Mouse (Mus musculus): ENCODE data around the gene Rhot2. TPM values are rescaled to one million over a fixed set of nuclear protein-coding genes. Genes with fewer than 3 reads are reported as not detected.

Rhot2 gene
- polyA plus RNA-seq, 1 experiment from 2014 or later = 13.0 TPM

- Histone ChIP-seq H3K9ac (ENCODE audit: low read depth, low read length) (no peak overlapping the region), H3K9me3 (ENCODE audit: control insufficient read depth, low read length) (no peaks in the 10 kb centered on the region), H3K4me2 (replicated peaks; ENCODE audit: low read depth, low read length) (no peak overlapping the region), H3K4me3 (ENCODE audit: low read length) (no peak overlapping the region), H3K36me3 (ENCODE audit: control insufficient read depth, insufficient read depth, low read length) (peaks cover 48% of the 10 kb centered on the region), H3K4me1 (ENCODE audit: control insufficient read depth, insufficient read depth, low read length) (peaks cover 30% of the 10 kb centered on the region), H3K27me3 (ENCODE audit: control insufficient read depth, insufficient read depth, low read length) (no peaks in the 10 kb centered on the region), H3K27ac (ENCODE audit: low read depth, low read length) (no peak overlapping the region)
- ATAC-seq (ENCODE audit: low FRiP score, low TSS enrichment) = no peak
- WGBS = 93% methylated on average over 6 of the region's 6 CpGs
Observed at GRCm38 (mm10) chr17:25840519-25840918, 4.1 kb downstream of the Rhot2 start.

DNA sequence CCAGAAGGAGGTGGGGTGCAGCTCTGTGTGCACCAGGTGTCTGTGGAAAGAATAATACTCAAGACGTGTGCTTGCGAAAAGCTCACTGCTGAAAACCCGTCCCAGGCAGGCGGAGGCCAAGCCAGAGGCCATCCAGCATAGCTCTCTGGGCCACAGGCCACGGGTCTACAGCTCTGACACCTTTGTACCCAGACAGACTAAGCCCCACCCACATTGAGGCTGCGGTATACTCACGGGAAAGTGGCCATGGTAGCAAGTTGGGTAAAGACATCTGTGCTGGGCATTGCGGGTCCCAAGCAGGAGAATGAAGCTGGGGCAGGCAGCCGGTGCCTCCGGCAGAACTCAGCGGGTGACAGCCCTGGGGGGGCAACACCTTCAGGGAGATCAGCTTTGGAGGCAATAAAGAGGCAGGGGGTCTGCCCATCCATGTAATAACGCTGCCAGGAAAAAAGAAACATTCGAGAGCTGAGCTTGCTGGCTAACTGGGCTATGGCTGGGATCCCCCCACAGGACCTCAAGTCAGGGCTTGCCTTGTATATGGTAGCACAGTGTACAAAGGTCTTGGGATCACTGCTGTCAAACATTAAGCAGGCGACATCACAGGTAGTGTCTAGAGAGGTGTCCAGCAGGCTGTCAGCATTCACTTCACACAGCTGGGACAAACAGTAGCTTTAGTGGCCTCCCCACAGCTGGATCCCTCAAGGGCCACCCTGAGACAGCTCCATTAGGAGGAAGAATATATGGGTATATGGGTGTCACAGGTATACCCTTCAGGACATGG, 5.0 kb downstream of the Rhot2 start:
- ATAC-seq (ENCODE audit: low FRiP score, low TSS enrichment) = no peak
- H3K4me3 ChIP-seq (ENCODE audit: low read length) = no peak overlapping the region
- peak overlapping the region; percentile 34; the same call in 1 of the 2 replicates for H3K9ac ChIP-seq (ENCODE audit: low read depth, low read length)
- peaks cover 54% of the 10 kb centered on the region for H3K36me3 ChIP-seq (ENCODE audit: control insufficient read depth, insufficient read depth, low read length)
- no peak overlapping the region for H3K27ac ChIP-seq (ENCODE audit: low read depth, low read length)
- peaks cover 38% of the 10 kb centered on the region for H3K4me1 ChIP-seq (ENCODE audit: control insufficient read depth, insufficient read depth, low read length)
- H3K9me3 ChIP-seq (ENCODE audit: control insufficient read depth, low read length) = no peaks in the 10 kb centered on the region
- no peaks in the 10 kb centered on the region for H3K27me3 ChIP-seq (ENCODE audit: control insufficient read depth, insufficient read depth, low read length)
- no peak overlapping the region for H3K4me2 ChIP-seq (replicated peaks; ENCODE audit: low read depth, low read length)
- 82% methylated on average over 14 of the region's 14 CpGs for WGBS

- 86% methylated on average over 4 of the region's 4 CpGs for WGBS
- Histone ChIP-seq H3K4me2 (replicated peaks; ENCODE audit: low read depth, low read length) (no peak overlapping the region), H3K27me3 (ENCODE audit: control insufficient read depth, insufficient read depth, low read length) (no peaks in the 10 kb centered on the region), H3K27ac (ENCODE audit: low read depth, low read length) (no peak overlapping the region), H3K4me1 (ENCODE audit: control insufficient read depth, insufficient read depth, low read length) (peaks cover 45% of the 10 kb centered on the region), H3K9me3 (ENCODE audit: control insufficient read depth, low read length) (no peaks in the 10 kb centered on the region), H3K9ac (ENCODE audit: low read depth, low read length) (no peak overlapping the region), H3K36me3 (ENCODE audit: control insufficient read depth, insufficient read depth, low read length) (peaks cover 54% of the 10 kb centered on the region), H3K4me3 (ENCODE audit: low read length) (no peak overlapping the region)
- ATAC-seq (ENCODE audit: low FRiP score, low TSS enrichment) = no peak
Observed at GRCm38 (mm10) chr17:25838904-25839303, 5.7 kb downstream of the Rhot2 start.

DNA sequence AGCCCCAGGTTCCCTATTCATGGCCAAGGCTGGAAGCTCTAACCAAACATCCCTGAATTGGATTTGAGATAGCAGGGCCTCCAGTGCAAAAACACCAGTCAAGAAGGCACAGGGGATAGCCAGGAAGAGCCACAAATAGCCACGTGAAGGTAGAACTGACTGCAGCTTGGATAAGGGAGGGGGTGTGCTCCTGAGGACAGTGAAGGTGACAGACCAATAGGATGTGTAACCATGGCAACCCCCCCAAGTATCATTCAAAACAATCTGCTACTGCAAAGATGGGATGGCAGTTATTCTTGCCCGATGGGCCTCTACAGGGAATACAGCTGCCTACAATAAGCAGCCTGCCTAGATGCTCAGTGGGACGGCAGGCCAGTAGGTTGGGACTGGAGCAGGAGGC, 7.1 kb downstream of the Rhot2 start:
- Histone ChIP-seq H3K27me3 (ENCODE audit: control insufficient read depth, insufficient read depth, low read length) (no peaks in the 10 kb centered on the region), H3K4me3 (ENCODE audit: low read length) (no peak overlapping the region; the same call in 1 of the 2 replicates), H3K4me2 (replicated peaks; ENCODE audit: low read depth, low read length) (peak overlapping the region; percentile 78), H3K9me3 (ENCODE audit: control insufficient read depth, low read length) (no peaks in the 10 kb centered on the region), H3K9ac (ENCODE audit: low read depth, low read length) (0 out of 2 replicates have a peak overlapping the region, but pooled peaks have one; percentile 56), H3K4me1 (ENCODE audit: control insufficient read depth, insufficient read depth, low read length) (peaks cover 39% of the 10 kb centered on the region), H3K36me3 (ENCODE audit: control insufficient read depth, insufficient read depth, low read length) (peaks cover 54% of the 10 kb centered on the region), H3K27ac (ENCODE audit: low read depth, low read length) (peak overlapping the region; percentile 12; the same call in 1 of the 2 replicates)
- WGBS = 60% methylated on average over 3 of the region's 3 CpGs
- ATAC-seq (ENCODE audit: low FRiP score, low TSS enrichment) = no peak

GRCm38 (mm10) chr17:25837076-25837410, 7.6 kb downstream of the Rhot2 start, which contains the start of gene Rhbdl1:
Gene Rhbdl1 (minus strand): TSS chr17:25837295.
- H3K9ac ChIP-seq (ENCODE audit: low read depth, low read length) = peak within 1 kb of the TSS; percentile 56
- no peaks in the 10 kb centered on the region for H3K9me3 ChIP-seq (ENCODE audit: control insufficient read depth, low read length)
- peaks cover 39% of the 10 kb centered on the region for H3K4me1 ChIP-seq (ENCODE audit: control insufficient read depth, insufficient read depth, low read length)
- H3K4me2 ChIP-seq (replicated peaks; ENCODE audit: low read depth, low read length) = peak within 1 kb of the TSS; percentile 78
- peak within 1 kb of the TSS; percentile 31 for H3K27ac ChIP-seq (ENCODE audit: low read depth, low read length)
- H3K27me3 ChIP-seq (ENCODE audit: control insufficient read depth, insufficient read depth, low read length) = no peaks in the 10 kb centered on the region
- H3K36me3 ChIP-seq (ENCODE audit: control insufficient read depth, insufficient read depth, low read length) = peaks cover 49% of the 10 kb centered on the region
- no peak for ATAC-seq (ENCODE audit: low FRiP score, low TSS enrichment)
- H3K4me3 ChIP-seq (ENCODE audit: low read length) = peak within 1 kb of the TSS; percentile 35
- WGBS = 4% methylated on average over 29 of the region's 29 CpGs

DNA sequence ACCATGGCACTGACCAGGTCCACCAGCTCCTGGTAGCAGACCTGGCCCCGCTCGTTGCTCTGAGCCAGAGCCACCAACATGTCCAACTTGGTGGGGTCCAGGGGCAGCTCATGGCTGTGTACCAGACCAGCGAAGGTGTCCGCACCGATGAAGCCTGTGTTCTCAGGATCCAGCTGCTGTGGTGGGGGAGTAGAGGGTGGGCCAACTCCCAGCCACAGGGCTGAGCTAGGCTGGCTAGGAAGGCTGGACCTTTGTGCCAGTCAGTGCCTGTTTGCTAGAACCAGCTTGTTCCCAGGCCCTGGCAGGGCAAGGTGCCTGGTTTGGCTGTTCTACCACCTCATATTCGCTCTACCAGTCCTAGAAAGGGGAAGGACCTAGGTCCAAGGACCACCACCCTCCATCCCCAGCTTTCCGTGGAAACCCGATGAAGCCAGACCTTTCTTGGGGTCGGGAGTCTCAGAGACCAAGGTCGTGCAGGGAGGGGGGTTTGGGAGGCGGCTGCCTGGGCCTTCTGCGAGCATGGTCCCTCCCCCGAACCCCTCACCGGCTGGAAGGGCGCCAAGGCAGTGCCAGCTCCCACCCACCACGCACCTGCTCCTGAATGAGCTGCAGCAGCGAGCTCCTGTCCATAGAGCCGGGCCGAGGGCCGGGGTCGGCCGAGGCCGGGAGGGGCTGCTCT, 8.1 kb downstream of the Rhot2 start:
- ATAC-seq (ENCODE audit: low FRiP score, low TSS enrichment) = no peak
- Histone ChIP-seq H3K36me3 (ENCODE audit: control insufficient read depth, insufficient read depth, low read length) (peaks cover 46% of the 10 kb centered on the region), H3K27ac (ENCODE audit: low read depth, low read length) (peak overlapping the region; percentile 31), H3K4me3 (ENCODE audit: low read length) (peak overlapping the region; percentile 35), H3K9me3 (ENCODE audit: control insufficient read depth, low read length) (no peaks in the 10 kb centered on the region), H3K4me1 (ENCODE audit: control insufficient read depth, insufficient read depth, low read length) (peaks cover 44% of the 10 kb centered on the region), H3K27me3 (ENCODE audit: control insufficient read depth, insufficient read depth, low read length) (no peaks in the 10 kb centered on the region), H3K9ac (ENCODE audit: low read depth, low read length) (peak overlapping the region; percentile 56), H3K4me2 (replicated peaks; ENCODE audit: low read depth, low read length) (peak overlapping the region; percentile 78)
- 22% methylated on average over 23 of the region's 23 CpGs for WGBS

DNA sequence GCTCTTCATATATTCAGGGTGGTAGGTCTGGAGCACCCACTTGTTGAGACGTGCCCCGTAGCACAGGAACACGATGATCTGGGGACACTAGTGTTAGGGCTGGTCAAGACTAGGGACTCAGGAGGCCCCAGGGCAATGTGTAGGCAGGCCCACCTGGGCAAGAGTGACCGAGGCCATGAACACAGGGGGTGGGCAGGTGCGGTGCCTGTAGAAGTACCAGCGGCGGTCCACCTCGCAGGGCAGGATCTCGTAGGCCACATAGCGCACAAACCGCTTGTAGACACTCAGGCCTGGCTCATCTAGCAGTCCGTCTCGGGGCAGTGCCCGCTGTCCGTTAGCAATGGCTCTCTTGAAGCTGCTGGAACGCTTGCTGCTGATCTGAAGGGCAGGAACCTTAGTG, 8.8 kb downstream of the Rhot2 start:
- Histone ChIP-seq H3K4me3 (ENCODE audit: low read length) (no peak overlapping the region), H3K27me3 (ENCODE audit: control insufficient read depth, insufficient read depth, low read length) (no peaks in the 10 kb centered on the region), H3K36me3 (ENCODE audit: control insufficient read depth, insufficient read depth, low read length) (peaks cover 46% of the 10 kb centered on the region), H3K9ac (ENCODE audit: low read depth, low read length) (no peak overlapping the region), H3K4me2 (replicated peaks; ENCODE audit: low read depth, low read length) (no peak overlapping the region), H3K9me3 (ENCODE audit: control insufficient read depth, low read length) (no peaks in the 10 kb centered on the region), H3K27ac (ENCODE audit: low read depth, low read length) (no peak overlapping the region), H3K4me1 (ENCODE audit: control insufficient read depth, insufficient read depth, low read length) (peaks cover 51% of the 10 kb centered on the region)
- ATAC-seq (ENCODE audit: low FRiP score, low TSS enrichment) = no peak
- 94% methylated on average over 16 of the region's 16 CpGs for WGBS

GRCm38 (mm10) chr17:25835301-25835700, 9.3 kb downstream of the Rhot2 start:
- ATAC-seq (ENCODE audit: low FRiP score, low TSS enrichment) = no peak
- no peak overlapping the region for H3K4me2 ChIP-seq (replicated peaks; ENCODE audit: low read depth, low read length)
- 89% methylated on average over 7 of the region's 7 CpGs for WGBS
- H3K36me3 ChIP-seq (ENCODE audit: control insufficient read depth, insufficient read depth, low read length) = peaks cover 46% of the 10 kb centered on the region
- no peak overlapping the region for H3K9ac ChIP-seq (ENCODE audit: low read depth, low read length)
- no peaks in the 10 kb centered on the region for H3K9me3 ChIP-seq (ENCODE audit: control insufficient read depth, low read length)
- H3K4me1 ChIP-seq (ENCODE audit: control insufficient read depth, insufficient read depth, low read length) = peaks cover 55% of the 10 kb centered on the region
- no peak overlapping the region for H3K4me3 ChIP-seq (ENCODE audit: low read length)
- H3K27me3 ChIP-seq (ENCODE audit: control insufficient read depth, insufficient read depth, low read length) = no peaks in the 10 kb centered on the region
- no peak overlapping the region for H3K27ac ChIP-seq (ENCODE audit: low read depth, low read length)

- no peak overlapping the region for H3K27ac ChIP-seq (ENCODE audit: low read depth, low read length)
Observed at GRCm38 (mm10) chr17:25834595-25835222, 9.9 kb downstream of the Rhot2 start.

More at GRCm38 (mm10) chr17:25834595-25835222, 9.9 kb downstream of the Rhot2 start:
- peak overlapping the region; percentile 93 for H3K9ac ChIP-seq (ENCODE audit: low read depth, low read length)
- H3K4me3 ChIP-seq (ENCODE audit: low read length) = peak overlapping the region; percentile 89
- no peaks in the 10 kb centered on the region for H3K9me3 ChIP-seq (ENCODE audit: control insufficient read depth, low read length)
- 83% methylated on average over 12 of the region's 12 CpGs for WGBS
- H3K4me2 ChIP-seq (replicated peaks; ENCODE audit: low read depth, low read length) = peak overlapping the region; percentile 95
- H3K27me3 ChIP-seq (ENCODE audit: control insufficient read depth, insufficient read depth, low read length) = no peaks in the 10 kb centered on the region
- peaks cover 46% of the 10 kb centered on the region for H3K36me3 ChIP-seq (ENCODE audit: control insufficient read depth, insufficient read depth, low read length)
- H3K4me1 ChIP-seq (ENCODE audit: control insufficient read depth, insufficient read depth, low read length) = peaks cover 59% of the 10 kb centered on the region
- no peak for ATAC-seq (ENCODE audit: low FRiP score, low TSS enrichment)
